Mouse (Mus musculus) adrenal gland, adult 10 weeks (tissue): Measurements from ENCODE around the gene Padi1. TPM values are rescaled to one million over a fixed set of nuclear protein-coding genes. Genes with fewer than 3 reads are reported as not detected.

Experiments
- polyA plus RNA-seq: library from polyadenylated mRNA; stranded (reverse); fragments of 350-450 nt; fragmentation: Illumina TruSeq; extraction: RNeasy Lipid Tissue Mini Kit (QIAGEN cat#74804); gene quantifications from one replicate; pipeline ENCODE4 v1.2.3, GENCODE M21; 2014; ENCODE audit warnings: low read depth, low replicate concordance

Gene Padi1
- polyA plus RNA-seq: not detected

DNA sequence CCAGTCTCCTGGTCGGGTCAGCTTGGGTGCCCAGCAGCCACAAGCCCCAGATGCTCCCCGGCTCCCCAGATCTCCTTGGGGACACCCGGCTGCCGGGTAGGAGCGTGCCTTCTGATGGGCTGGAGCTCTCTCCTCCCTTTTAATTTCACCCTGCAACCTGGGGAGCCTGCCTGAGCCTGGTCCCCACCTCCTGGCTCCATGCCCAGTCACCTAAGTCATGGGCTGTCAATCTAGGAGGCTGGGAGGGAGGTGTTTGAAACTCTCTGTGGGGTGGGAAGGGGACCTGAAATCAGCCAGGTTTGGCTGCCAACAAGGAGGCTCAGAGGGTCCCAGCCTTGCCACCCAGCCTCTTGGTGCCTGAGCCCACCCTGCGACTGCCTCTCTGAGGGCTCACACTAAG lies at the start of gene Padi1:
TSS of gene Padi1 (minus strand) at position 113 of the 400 bp plus-strand sequence.

GRCm38 (mm10) chr4:140810458-140811260 lies 34.9 kb downstream of the Padi1 start, which contains the start of gene Padi3:
Padi3 (minus strand) TSS chr4:140810648.

GRCm38 (mm10) chr4:140774025-140774800 lies 71.4 kb downstream of the Padi1 start, which contains the start of gene Padi4:
Padi4 (minus strand) TSS chr4:140774236.

Other genes starting within 250 kb of the Padi1 start
- gene Arhgef10l, start 179.8 kb downstream of the Padi1 start, polyA plus RNA-seq: 1.7 TPM
- gene Rcc2, start 145.2 kb downstream of the Padi1 start, polyA plus RNA-seq: 8.0 TPM
- gene Padi6, start 103.1 kb downstream of the Padi1 start, polyA plus RNA-seq: not detected
- gene Padi4, start 71.5 kb downstream of the Padi1 start, polyA plus RNA-seq: not detected
- not detected for gene Padi3, start 35.1 kb downstream of the Padi1 start, polyA plus RNA-seq
- 0.93 TPM for gene Padi2, start 60.6 kb upstream of the Padi1 start, polyA plus RNA-seq
- 96.7 TPM for gene Sdhb, start 115.4 kb upstream of the Padi1 start, polyA plus RNA-seq
- 2.0 TPM for gene Atp13a2, start 141.1 kb upstream of the Padi1 start, polyA plus RNA-seq
- gene Mfap2, start 164.6 kb upstream of the Padi1 start, polyA plus RNA-seq: not detected
- 1.5 TPM for gene Crocc, start 214.8 kb upstream of the Padi1 start, polyA plus RNA-seq
- 7.5 TPM for gene Necap2, start 232.6 kb upstream of the Padi1 start, polyA plus RNA-seq
- not detected for gene Spata21, start 242.6 kb upstream of the Padi1 start, polyA plus RNA-seq